Mouse (Mus musculus) myocyte (in vitro differentiated cells): Measurements from ENCODE around the gene Ccl12. TPM values are rescaled to one million over a fixed set of nuclear protein-coding genes. Genes with fewer than 3 reads are reported as not detected.
A peak's percentile ranks its signal among the peaks of the same experiment; 100 is the strongest.

Experiments
- H3K27me3 ChIP-seq: one replicate; pipeline ENCODE4 v1.6.1; 2011; ENCODE audit not compliant: control insufficient read depth, insufficient read depth, insufficient read length
- H3K36me3 ChIP-seq: one replicate; pipeline ENCODE4 v1.6.1; 2011; ENCODE audit not compliant: control insufficient read depth, insufficient read depth
- H3K4me2 ChIP-seq: one replicate; pipeline ENCODE4 v1.6.1; 2011; ENCODE audit warnings: low read depth, control low read depth
- H3K4me3 ChIP-seq: one replicate; pipeline ENCODE4 v1.5.1; 2011; ENCODE audit warnings: mild to moderate bottlenecking, control low read depth, moderate library complexity
- H3K79me2 ChIP-seq: one replicate; pipeline ENCODE4 v1.6.1; 2011; ENCODE audit not compliant: control insufficient read depth, insufficient read depth
- H3ac ChIP-seq: one replicate; pipeline ENCODE4 v1.6.1; 2011; ENCODE audit not compliant: control insufficient read depth, insufficient read length
- CEBPB ChIP-seq: IDR thresholded peaks from 2 replicates; pipeline ENCODE4 v1.6.1; 2011; ENCODE audit warnings: mild to moderate bottlenecking, moderate library complexity; ENCODE audit not compliant: poor library complexity, insufficient read depth, severe bottlenecking
- E2F4 ChIP-seq: IDR thresholded peaks from one replicate; pipeline ENCODE4 v1.6.1; 2011; ENCODE audit warnings: mild to moderate bottlenecking, control low read depth, moderate library complexity; ENCODE audit not compliant: insufficient read depth
- MAX ChIP-seq: IDR thresholded peaks from one replicate; pipeline ENCODE4 v1.6.1; 2011; ENCODE audit warnings: low read depth, mild to moderate bottlenecking, control low read depth
- MYOD1 ChIP-seq, 3 experiments: IDR thresholded peaks; one replicate each; pipeline ENCODE4 v1.6.1; 2011; ENCODE audit warnings: control low read depth in 2 of 3, low read depth in 2 of 3, mild to moderate bottlenecking in 2 of 3, moderate library complexity in 1 of 3; ENCODE audit not compliant: insufficient read length in 2 of 3, control insufficient read depth in 1 of 3
- MYOG ChIP-seq, 3 experiments: IDR thresholded peaks; one replicate each; pipeline ENCODE4 v1.6.1; 2011; ENCODE audit warnings: control low read depth in 2 of 3, low read depth in 2 of 3, mild to moderate bottlenecking in 2 of 3; ENCODE audit not compliant: insufficient read length in 2 of 3, control insufficient read depth in 1 of 3, insufficient read depth in 1 of 3
- POLR2A ChIP-seq: IDR thresholded peaks from one replicate; pipeline ENCODE4 v1.6.1; 2011; ENCODE audit warnings: low read depth, mild to moderate bottlenecking, control low read depth, moderate library complexity; ENCODE audit not compliant: insufficient read length
- POLR2AphosphoS2 ChIP-seq: IDR thresholded peaks from one replicate; pipeline ENCODE4 v1.6.1; 2011; ENCODE audit warnings: low read depth, control low read depth; ENCODE audit not compliant: insufficient read length
- REST ChIP-seq: IDR thresholded peaks from one replicate; pipeline ENCODE4 v1.6.1; 2011; ENCODE audit warnings: mild to moderate bottlenecking, control low read depth, moderate library complexity; ENCODE audit not compliant: insufficient read depth, insufficient read length
- SRF ChIP-seq: IDR thresholded peaks from one replicate; pipeline ENCODE4 v1.6.1; 2011; ENCODE audit warnings: low read depth; ENCODE audit not compliant: control insufficient read depth, insufficient read length
- TCF12 ChIP-seq: IDR thresholded peaks from one replicate; pipeline ENCODE4 v1.6.1; 2011; ENCODE audit warnings: mild to moderate bottlenecking, control low read depth; ENCODE audit not compliant: poor library complexity, insufficient read depth, severe bottlenecking
- TCF3 ChIP-seq: IDR thresholded peaks from one replicate; pipeline ENCODE4 v1.6.1; 2011; ENCODE audit warnings: low read depth, control low read depth; ENCODE audit not compliant: insufficient read length
- USF1 ChIP-seq: IDR thresholded peaks from one replicate; pipeline ENCODE4 v1.6.1; 2011; ENCODE audit warnings: low read depth, mild to moderate bottlenecking, control low read depth, moderate library complexity
- polyA plus RNA-seq: library from polyadenylated mRNA; unstranded; fragments of >200 nt; fragmentation: generic; extraction: Trizol; gene quantifications from one replicate; pipeline ENCODE4 v1.2.1, GENCODE M21; 2012; ENCODE audit warnings: missing spikeins

Ccl12 gene
- polyA plus RNA-seq, 1 experiment = not detected

DNA sequence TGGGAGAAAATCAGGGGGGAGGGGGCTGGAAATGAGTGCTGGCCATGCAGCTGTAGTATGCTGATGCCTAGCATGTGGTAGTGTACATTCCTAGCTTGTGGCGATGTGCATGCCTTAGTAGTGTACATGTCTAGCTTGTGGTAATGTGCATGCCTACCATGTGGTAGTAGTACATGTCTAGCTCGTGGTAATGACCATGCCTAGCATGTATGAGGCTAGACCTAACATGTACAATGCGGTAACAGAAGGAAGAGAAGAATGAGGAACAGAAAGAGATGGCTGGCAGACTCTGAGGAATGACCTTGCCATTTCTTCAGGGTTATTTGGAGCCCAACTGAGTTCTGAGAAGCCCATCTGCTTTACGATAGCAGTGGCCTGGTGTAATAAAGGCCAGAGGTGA, 558 bp upstream of the Ccl12 start:
- H3K4me2 ChIP-seq = no peak overlapping the region
- no peaks in the 10 kb centered on the region for H3K36me3 ChIP-seq
- no peak for TF ChIP-seq SRF
- TF ChIP-seq USF1 = no peak
- TF ChIP-seq REST = no peak
- no peak for TF ChIP-seq MYOD1 (IDR thresholded peaks at IDR 0.05; ENCODE audit: control insufficient read depth in 1 of 3, insufficient read length in 2 of 3, low read depth in 2 of 3)
- TF ChIP-seq POLR2AphosphoS2 = no peak
- no peak for TF ChIP-seq CEBPB
- TF ChIP-seq TCF3 = no peak
- TF ChIP-seq POLR2A = no peak
- no peak for TF ChIP-seq MYOG (IDR thresholded peaks at IDR 0.05; ENCODE audit: control insufficient read depth in 1 of 3, insufficient read depth in 1 of 3, insufficient read length in 2 of 3, low read depth in 2 of 3)
- TF ChIP-seq E2F4 = no peak
- TF ChIP-seq MAX = no peak
- no peak for TF ChIP-seq TCF12

DNA sequence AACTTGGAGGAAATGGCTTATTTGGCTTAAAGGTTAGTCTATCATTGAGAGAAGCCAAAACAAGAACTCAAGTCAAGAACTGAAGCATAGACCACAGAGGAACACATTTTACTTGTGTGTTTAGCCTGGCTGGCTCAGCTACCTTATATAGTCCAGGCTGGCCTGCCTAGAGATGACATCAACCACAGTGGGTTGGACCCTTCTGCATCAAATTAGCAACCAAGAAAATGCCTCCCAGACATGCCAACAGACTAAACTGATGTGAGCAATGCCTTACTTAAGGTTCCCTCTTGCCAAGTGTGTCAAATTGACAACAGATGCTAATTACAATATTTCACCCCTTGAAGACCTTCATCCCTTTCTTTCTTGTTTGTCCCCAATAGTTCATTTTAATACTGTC, 8.0 kb downstream of the Ccl12 start:
- Histone ChIP-seq H3K4me2 (no peak overlapping the region), H3K4me3 (no peak overlapping the region), H3K36me3 (no peaks in the 10 kb centered on the region), H3ac (no peak overlapping the region), H3K79me2 (no peaks in the 10 kb centered on the region), H3K27me3 (no peaks in the 10 kb centered on the region)
- TF ChIP-seq POLR2AphosphoS2 (no peak), E2F4 (no peak), POLR2A (no peak), MYOG (IDR thresholded peaks at IDR 0.05; ENCODE audit: control insufficient read depth in 1 of 3, insufficient read depth in 1 of 3, insufficient read length in 2 of 3, low read depth in 2 of 3) (no peak), SRF (no peak), MYOD1 (IDR thresholded peaks at IDR 0.05; ENCODE audit: control insufficient read depth in 1 of 3, insufficient read length in 2 of 3, low read depth in 2 of 3) (no peak), CEBPB (no peak), TCF3 (no peak), TCF12 (no peak), USF1 (no peak), MAX (no peak), REST (no peak)

More for the DNA sequence above, 558 bp upstream of the Ccl12 start:
- Histone ChIP-seq H3ac (no peak overlapping the region), H3K79me2 (no peaks in the 10 kb centered on the region), H3K27me3 (no peaks in the 10 kb centered on the region), H3K4me3 (no peak overlapping the region)

DNA sequence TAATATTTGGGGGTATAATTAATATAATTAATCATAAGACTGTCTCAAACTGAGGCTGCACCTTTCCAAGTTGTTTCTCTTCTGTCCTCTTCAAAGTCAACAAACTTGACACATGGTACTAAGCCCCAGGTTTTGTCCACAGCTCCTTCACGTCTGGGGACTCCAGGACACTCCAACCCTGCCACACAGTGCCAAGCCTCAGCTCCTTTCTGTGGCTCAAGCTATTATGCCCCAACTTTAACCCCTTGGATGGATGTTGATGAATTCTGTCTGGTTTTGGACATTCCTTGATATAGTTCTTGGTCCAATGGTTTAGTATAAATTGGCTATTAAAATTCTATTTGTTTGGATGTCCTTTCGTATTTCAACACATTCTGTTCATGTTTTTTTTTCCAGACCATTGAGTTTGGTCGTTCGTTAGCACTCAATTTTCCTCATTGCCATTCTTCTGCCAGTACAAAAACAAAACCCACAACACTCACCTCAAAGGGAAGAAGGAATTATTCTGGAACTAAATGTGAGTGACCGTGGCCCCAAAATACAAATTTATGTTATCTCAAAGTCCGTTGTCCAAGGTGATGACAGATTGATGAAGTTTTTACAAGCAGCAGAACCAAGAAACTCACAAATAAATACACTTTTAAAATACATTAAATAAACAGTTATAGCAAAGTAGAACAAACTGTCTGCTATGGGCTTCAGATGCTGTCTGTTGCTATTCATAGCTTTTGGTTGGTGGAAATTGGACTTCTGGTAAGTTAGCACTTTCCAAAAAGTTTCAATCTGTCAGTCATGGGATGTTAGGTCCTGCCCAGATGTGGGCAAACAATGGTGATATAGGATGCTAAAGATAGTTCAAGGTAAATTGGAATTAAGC, 9.0 kb downstream of the Ccl12 start:
- Histone ChIP-seq H3K27me3 (no peaks in the 10 kb centered on the region), H3K4me2 (no peak overlapping the region), H3K36me3 (no peaks in the 10 kb centered on the region), H3K79me2 (no peaks in the 10 kb centered on the region), H3ac (no peak overlapping the region), H3K4me3 (no peak overlapping the region)
- TF ChIP-seq MYOD1 (IDR thresholded peaks at IDR 0.05; ENCODE audit: control insufficient read depth in 1 of 3, insufficient read length in 2 of 3, low read depth in 2 of 3) (no peak), REST (no peak), POLR2A (no peak), MYOG (IDR thresholded peaks at IDR 0.05; ENCODE audit: control insufficient read depth in 1 of 3, insufficient read depth in 1 of 3, insufficient read length in 2 of 3, low read depth in 2 of 3) (no peak), E2F4 (no peak), POLR2AphosphoS2 (no peak), TCF12 (no peak), CEBPB (no peak), MAX (no peak), USF1 (no peak), SRF (no peak), TCF3 (no peak)

DNA sequence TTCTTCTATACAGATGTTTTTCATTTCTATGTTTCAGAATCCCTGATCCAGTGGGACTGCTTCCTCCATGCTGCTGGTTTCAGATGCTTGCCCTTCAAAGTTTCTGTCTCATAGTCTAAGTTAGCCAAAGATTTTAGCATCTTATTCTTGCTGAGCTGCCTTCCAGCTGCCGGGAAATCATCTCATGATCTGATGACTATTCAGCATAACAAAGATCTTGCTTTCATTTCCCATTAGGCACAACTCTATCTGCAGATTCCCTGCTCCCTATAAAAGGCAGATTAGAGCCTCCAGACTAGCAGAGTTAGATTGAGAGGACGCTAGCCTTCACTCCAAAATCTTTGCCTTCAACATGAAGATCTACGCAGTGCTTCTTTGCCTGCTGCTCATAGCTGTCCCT, 13.2 kb downstream of the Ccl12 start, which contains the start of gene Ccl8:
TSS of gene Ccl8 (plus strand) at position 301 of the 400 bp plus-strand sequence.
- Histone ChIP-seq H3K79me2 (no peaks in the 10 kb centered on the region), H3K36me3 (no peaks in the 10 kb centered on the region), H3K27me3 (no peaks in the 10 kb centered on the region), H3K4me3 (no peak within 1 kb of the TSS), H3ac (no peak within 1 kb of the TSS), H3K4me2 (peak within 1 kb of the TSS; percentile 53)
- TF ChIP-seq MYOD1 (IDR thresholded peaks at IDR 0.05; ENCODE audit: control insufficient read depth in 1 of 3, insufficient read length in 2 of 3, low read depth in 2 of 3) (no peak), TCF3 (no peak), CEBPB (no peak), MYOG (IDR thresholded peaks at IDR 0.05; ENCODE audit: control insufficient read depth in 1 of 3, insufficient read depth in 1 of 3, insufficient read length in 2 of 3, low read depth in 2 of 3) (no peak), POLR2AphosphoS2 (no peak), SRF (no peak), TCF12 (no peak), POLR2A (no peak), REST (no peak), E2F4 (no peak), MAX (no peak), USF1 (no peak)
